Mouse (Mus musculus) myocyte (in vitro differentiated cells): ENCODE results near the gene Muc5b.

Experiments
- CEBPB ChIP-seq: IDR thresholded peaks from 2 replicates; pipeline ENCODE4 v1.6.1; 2011; ENCODE audit warnings: mild to moderate bottlenecking, moderate library complexity; ENCODE audit not compliant: poor library complexity, insufficient read depth, severe bottlenecking
- E2F4 ChIP-seq: IDR thresholded peaks from one replicate; pipeline ENCODE4 v1.6.1; 2011; ENCODE audit warnings: mild to moderate bottlenecking, control low read depth, moderate library complexity; ENCODE audit not compliant: insufficient read depth
- MYOD1 ChIP-seq, 3 experiments: IDR thresholded peaks; one replicate each; pipeline ENCODE4 v1.6.1; 2011; ENCODE audit warnings: control low read depth in 2 of 3, low read depth in 2 of 3, mild to moderate bottlenecking in 2 of 3, moderate library complexity in 1 of 3; ENCODE audit not compliant: insufficient read length in 2 of 3, control insufficient read depth in 1 of 3
- POLR2A ChIP-seq: IDR thresholded peaks from one replicate; pipeline ENCODE4 v1.6.1; 2011; ENCODE audit warnings: low read depth, mild to moderate bottlenecking, control low read depth, moderate library complexity; ENCODE audit not compliant: insufficient read length
- POLR2AphosphoS2 ChIP-seq: IDR thresholded peaks from one replicate; pipeline ENCODE4 v1.6.1; 2011; ENCODE audit warnings: low read depth, control low read depth; ENCODE audit not compliant: insufficient read length
- REST ChIP-seq: IDR thresholded peaks from one replicate; pipeline ENCODE4 v1.6.1; 2011; ENCODE audit warnings: mild to moderate bottlenecking, control low read depth, moderate library complexity; ENCODE audit not compliant: insufficient read depth, insufficient read length
- SRF ChIP-seq: IDR thresholded peaks from one replicate; pipeline ENCODE4 v1.6.1; 2011; ENCODE audit warnings: low read depth; ENCODE audit not compliant: control insufficient read depth, insufficient read length
- USF1 ChIP-seq: IDR thresholded peaks from one replicate; pipeline ENCODE4 v1.6.1; 2011; ENCODE audit warnings: low read depth, mild to moderate bottlenecking, control low read depth, moderate library complexity

DNA sequence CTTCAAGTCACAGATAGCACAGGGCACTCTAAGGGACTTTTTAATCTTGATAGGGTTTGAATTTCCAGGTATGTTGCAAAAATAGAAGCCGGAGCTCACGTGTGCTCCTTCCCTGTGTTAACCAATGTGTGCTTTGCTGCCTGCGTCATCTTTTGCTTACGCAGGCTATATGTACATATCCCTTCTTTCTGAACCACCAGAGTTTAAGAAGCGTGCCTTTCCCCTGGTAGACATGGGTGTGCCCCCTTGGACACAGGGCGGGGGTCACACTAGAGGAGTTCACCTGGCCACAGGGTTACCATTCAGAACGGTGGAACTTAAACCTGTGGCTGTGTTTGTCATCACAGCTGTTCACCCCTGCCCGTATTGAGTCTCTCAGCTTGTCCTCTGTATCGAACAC, 14.5 kb upstream of the Muc5b start:
- TF ChIP-seq POLR2A (no peak), USF1 (no peak), MYOD1 (IDR thresholded peaks at IDR 0.05; ENCODE audit: control insufficient read depth in 1 of 3, insufficient read length in 2 of 3, low read depth in 2 of 3) (no peak), REST (no peak), E2F4 (no peak), CEBPB (no peak), SRF (no peak), POLR2AphosphoS2 (no peak)
